Mouse (Mus musculus) c-Kit-negative CD71-positive TER-119-positive erythroid progenitor cells, embryonic 14.5 days (primary cell): ENCODE results near the gene H1foo.

ENCODE experiments used
- DNase-seq: peaks from one replicate; pipeline ENCODE4 v3.0.0-alpha.2; 2013; ENCODE audit warnings: low read depth, low spot score

H1foo gene

DNA sequence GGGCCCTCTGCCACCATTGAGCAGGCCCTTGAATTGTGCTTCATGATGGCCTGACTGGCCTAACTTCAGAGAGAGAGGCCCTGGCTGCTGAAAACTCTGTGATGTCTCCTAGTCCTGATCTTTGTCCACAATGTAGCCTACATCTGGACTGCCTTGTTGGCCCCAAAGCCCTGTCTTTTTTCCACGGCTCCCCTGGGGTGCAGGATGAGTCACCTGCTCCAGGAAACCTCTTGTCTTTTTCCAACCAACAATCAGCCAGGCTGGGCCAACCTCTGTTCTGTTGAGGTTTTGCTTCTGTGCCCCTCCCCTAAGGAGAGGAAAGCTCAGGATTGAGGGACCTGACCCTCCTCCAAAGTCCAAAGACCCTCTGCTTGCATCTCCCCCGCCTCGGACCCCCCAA is 17.0 kb downstream of the H1foo start:
- DNase-seq = no peak

DNA sequence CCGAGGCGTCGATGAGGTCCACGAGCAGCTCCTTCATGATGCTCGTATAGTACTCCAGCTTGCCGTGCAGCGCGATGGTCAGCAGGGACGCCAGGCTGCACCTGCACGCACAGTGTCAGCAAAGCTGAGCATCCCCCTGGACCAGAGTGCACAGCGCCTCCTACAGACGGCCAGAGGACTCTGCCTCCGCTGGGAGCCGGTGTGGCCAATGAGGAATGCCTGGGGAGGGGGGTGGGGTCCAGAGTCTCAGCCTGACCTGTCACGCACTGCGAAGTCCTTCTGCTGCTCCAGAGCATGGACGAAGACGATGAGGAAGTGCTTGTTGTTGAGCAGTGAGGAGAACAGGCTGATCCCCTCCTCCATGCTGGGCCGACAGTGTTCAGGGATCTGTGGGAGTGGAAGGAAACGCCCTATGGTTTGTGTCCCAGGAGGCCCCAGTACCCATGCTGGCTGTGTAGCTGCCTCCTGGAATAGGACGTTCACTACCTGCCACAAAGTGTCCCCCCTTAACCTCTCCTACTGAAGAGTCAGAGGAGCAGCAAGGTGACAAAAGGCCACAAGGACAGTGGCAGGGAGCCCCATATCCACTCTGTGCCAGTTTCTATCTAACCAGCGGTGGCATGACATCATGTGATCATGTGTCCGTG is 17.8 kb downstream of the H1foo start:
- DNase-seq = no peak

- no peak for DNase-seq
Observed at GRCm38 (mm10) chr6:115963656-115964055, 18.9 kb downstream of the H1foo start.

DNA sequence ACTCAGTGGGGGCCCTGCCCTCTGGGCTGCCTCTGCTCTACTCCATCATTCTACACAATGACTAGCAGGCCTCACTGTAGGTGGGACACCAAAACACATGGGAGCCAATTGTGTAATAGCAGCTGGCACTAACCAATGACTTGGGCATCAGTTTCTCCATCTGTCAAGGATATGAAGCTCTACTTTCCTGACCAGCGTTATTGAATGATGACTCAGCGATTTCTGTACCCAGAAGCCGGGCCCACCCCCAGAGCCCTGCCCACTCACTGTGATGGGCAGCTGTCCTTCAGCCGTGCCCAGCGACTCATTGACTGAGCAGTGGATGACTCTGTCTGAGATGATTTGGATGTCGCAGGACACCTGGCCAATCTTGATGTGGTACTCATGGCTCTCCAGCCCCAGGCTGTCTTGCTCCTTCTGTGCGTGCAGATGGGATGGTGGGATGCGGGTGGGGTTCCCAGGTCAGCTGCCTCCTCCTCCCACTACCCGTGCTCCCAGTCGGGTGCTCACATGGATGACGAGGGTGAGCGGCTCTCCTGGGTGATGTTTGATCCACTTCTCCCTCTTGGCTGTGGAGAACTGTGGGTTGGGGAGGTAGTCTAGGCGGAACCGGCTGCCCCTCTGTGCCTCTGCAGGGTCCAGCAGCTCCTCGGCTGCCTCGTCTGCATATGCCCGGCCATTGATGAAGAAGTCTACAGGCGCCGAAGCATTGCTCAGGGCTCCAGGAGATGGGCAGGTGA is 21.7 kb downstream of the H1foo start:
- DNase-seq = no peak

DNA sequence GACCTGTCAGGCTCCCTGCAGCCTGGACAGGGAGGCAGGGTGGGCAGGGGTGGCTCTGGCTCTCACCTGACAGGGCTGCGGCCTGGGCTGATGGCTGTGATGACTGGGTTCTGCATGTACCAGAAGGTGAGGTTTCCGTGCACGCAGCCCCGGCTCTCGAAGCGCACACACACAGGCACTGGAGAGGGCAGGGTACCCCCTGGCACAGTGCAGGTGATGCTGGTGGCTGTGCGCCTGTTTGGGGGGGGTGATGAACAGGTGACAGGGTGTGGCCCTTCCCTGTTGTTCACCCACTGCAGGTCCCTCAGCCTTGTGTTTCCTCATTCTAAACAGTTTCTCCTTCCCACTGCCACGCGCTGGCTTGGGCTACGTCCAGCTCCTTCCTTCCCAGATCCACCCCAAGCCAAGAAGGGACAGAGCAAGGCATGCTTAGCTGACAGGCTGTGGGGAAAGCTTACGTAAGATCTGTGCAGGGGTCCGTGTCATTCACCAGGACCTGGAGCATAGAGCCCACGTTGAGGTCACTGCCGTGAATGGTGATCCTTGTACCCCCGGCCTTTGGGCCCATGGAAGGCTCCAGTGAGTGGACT is 22.6 kb downstream of the H1foo start:
- DNase-seq = no peak

GRCm38 (mm10) chr6:115968086-115968485 is 23.3 kb downstream of the H1foo start:
- DNase-seq = no peak

DNA sequence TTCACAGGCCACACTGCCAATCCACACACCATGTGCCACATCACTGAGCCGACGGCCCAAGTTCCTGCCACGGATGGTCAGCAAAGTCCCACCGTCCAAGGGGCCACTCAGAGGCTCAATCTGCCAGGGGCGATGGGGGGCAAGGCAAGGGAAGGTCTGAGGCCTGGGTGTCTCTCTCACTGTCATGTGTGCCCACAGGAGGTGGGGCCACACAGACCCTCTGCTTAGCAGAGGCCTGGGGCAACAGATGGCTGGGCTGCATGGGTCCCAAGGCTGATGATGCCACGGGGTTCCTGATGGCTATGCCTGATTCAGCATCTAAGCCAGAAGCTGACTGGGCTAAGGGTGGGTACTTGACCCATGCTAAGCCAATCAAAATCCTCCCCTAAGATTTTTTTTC is 24.0 kb downstream of the H1foo start:
- DNase-seq = no peak

GRCm38 (mm10) chr6:115969103-115969502 is 24.4 kb downstream of the H1foo start:
- DNase-seq = no peak

DNA sequence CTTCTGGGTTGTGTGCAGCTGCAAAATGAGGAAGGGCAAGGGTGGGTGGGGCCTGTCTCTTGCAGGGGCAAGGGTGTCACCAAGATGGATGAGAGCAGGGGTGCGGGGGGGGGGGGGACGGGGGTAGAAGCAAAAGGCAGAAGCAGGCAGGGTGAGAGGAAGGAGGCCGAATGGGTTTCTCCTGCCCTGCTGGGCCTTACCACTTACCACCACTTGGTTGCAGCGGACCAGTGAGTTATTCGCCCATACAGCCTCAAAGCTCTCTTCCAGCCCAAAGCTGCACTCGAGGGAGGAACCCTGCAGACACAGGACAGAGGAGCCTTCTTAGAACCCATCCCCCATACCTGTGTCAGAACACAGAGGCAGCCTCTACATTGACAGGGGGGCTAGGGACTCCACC is 25.2 kb downstream of the H1foo start:
- DNase-seq = no peak

GRCm38 (mm10) chr6:115971273-115972060 is 26.7 kb downstream of the H1foo start:
- no peak for DNase-seq

DNA sequence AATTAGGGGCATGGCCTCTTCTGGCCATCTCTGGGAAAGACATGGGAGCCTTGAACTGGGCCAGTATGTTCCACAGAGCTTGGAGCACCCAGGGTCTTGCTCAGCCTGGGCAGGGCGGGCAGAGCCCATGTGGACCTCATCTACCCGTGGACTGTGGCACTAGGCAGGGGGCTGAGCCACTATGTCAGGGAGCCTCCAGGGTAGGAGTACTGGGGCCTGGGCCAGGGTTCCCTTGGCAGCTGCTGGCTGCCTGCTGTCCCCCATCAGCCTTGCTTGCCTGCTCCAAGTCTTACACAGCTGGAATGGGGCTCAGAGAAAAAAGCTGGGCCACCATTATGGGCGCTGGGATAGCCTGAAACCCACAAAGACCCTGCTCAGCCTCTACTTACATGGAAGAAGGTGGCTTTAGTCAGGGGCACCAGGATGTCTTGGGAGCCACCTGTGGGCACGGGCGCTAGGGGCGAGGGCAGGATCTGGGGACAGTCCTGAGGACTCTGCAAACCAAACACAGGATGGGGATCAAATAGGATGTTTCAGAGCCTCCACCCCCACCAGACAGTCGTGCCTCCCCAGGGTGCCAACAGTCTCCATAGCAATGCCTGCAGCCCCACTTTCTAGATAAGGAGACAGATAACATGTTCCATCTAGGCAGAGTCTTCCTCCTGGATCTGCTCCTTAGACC is 27.5 kb downstream of the H1foo start:
- DNase-seq = no peak

DNA sequence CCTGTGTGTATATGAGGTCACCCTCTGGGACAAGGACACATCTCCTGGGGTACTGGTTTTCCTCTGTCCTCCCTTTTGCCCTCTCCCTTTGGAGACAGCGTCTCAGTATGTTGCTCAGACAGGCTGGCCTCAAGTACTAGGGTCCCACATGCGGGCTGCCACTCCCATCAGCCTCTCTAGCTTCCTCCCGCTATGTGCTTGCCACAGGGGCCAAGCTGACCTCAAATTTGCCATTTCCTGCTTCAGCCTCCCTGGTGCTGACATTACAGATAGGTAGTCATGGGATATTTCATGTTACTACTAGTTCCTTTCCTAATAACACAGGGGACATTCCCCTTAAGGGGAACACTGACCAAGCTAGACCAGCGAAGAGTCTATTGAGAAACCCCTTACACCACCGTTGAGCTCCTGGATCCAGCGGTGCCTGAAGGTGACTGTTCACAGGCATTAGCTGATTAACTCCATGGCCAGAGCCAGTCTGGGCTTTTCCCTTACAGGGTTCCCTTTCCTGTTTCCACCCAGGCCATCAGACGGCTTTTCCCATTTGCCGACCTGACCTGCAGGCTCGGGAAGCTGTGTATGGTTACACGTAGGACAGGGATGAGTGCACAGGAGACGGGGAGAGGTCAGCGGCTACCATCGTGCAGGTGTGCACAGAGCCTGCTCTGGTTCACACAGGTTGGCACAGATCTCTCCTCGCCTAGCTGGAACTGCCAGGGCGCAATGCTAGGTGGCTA is 28.6 kb downstream of the H1foo start:
- DNase-seq = no peak

GRCm38 (mm10) chr6:115973881-115974662 is 29.3 kb downstream of the H1foo start:
- DNase-seq = no peak

- DNase-seq = no peak
Observed at GRCm38 (mm10) chr6:115975606-115976005, 30.9 kb downstream of the H1foo start.

GRCm38 (mm10) chr6:115977810-115978209 is 33.1 kb downstream of the H1foo start:
- DNase-seq = no peak

DNA sequence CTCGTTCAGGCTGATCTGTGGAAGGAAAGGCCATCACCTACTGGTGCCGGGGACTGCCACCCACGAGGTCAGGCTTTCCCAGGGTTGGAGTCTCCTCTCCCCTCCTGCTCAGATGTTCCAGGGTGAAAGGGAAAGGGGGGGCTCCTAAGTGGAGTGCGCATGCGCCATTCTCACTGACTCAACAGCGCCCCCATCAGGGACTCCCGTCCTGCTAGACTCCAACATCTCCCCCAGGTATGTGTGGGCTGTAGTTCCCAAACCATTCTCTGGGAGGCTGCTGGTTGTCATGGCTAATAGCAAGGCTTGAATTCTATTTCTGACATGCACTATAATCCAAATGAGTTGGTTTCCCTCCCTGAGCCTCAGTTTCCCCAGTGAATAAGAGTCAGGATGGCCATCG is 33.9 kb downstream of the H1foo start:
- no peak for DNase-seq

DNA sequence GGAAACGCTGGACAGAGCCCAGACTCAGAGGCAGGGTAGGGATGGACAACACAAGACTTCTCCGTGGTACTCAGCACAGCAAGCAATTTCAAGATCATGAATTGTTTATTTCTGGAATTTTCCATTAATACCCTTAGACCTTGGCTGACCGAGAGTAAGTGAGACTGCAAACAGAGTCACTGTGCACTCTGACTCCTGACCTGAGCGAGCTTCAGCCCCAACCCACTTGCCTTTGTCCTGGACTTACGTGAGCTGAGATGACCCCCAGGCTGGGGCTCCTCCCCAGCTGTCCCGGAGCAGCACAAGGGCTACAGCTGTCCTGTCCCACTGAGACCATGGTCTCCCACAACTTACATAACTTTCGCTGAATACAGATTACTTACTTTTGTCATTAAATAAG is 38.2 kb downstream of the H1foo start:
- DNase-seq = no peak

DNA sequence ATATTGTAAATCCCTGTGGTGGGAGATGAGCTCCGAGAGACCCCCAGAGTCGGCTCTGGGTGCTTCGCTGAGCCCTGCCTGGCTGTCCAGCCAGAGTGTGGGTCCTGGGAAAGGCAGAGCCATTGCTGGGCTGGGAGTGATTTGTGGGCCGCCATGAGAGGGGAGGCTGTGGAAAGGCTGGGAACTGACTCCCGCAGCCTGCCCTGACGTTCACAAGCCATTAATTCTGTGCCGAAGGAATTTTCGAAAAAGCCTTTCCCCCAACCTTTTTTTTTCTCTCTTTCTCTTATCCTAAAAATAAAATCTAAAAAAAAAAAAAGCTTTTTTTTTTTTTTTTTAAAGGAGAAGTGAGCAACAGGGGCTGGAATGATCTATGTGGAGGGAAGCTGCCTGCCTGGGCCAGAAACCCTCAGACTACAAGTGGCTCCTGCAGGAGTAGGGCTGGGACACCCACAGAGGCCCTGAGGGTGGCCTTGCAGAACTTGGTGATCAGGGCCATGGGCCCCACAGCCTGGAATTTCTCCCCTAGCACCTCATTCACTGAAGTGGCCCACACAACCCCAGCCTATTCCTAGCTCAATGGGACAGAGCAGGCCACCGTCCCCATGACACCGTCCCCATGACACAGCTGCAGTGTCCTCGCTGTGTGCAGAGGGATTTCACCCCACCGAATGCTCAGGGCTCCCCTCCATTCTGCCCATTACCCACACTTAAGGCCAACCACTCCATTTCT is 38.7 kb downstream of the H1foo start:
- no peak for DNase-seq

DNA sequence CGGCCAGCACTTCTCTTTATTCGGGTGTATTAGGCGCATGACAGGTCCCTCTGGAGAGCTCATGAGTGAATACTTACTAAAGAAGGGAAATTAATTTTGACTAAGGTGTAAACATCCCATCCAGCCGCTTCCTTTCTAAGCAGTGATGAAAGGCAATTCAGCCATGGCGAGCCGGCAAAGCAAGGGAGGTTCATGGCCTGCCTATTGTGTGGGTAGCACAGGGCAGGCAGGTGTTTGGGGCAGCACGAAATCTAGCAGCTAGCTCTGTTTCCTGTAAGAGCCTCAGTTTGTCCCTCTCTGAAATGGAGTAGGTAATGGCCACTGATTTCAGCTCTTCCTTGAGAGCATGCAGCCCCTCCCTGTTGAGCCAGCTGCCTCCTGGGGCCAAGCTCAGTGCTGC is 39.8 kb downstream of the H1foo start:
- no peak for DNase-seq

GRCm38 (mm10) chr6:115985622-115986021 is 40.9 kb downstream of the H1foo start:
- DNase-seq = no peak
